Mouse (Mus musculus) adrenal gland, postnatal 4 days (tissue): ENCODE measurements around the gene Gpr3. TPM values are rescaled to one million over a fixed set of nuclear protein-coding genes. Genes with fewer than 3 reads are reported as not detected.

Experiments used
- DNase-seq, 2 experiments: peaks; one replicate each; pipeline ENCODE4 v3.0.0; 2021 to 2022; ENCODE audit warnings: low spot score in 2 of 2, mixed read lengths in 2 of 2
- microRNA-seq: library from miRNA; unstranded; fragments of <30 nt; microRNA quantifications from one replicate; pipeline ENCODE4 v1.2.0, GENCODE M21; 2021
- total RNA-seq, 2 experiments: library from RNA; stranded (reverse); gene quantifications; 2 replicates each; pipeline ENCODE4 v1.2.3; 2021

Gene Gpr3
- total RNA-seq, 2 experiments from 2014 or later: 0.31 TPM; not detected in 1

DNA sequence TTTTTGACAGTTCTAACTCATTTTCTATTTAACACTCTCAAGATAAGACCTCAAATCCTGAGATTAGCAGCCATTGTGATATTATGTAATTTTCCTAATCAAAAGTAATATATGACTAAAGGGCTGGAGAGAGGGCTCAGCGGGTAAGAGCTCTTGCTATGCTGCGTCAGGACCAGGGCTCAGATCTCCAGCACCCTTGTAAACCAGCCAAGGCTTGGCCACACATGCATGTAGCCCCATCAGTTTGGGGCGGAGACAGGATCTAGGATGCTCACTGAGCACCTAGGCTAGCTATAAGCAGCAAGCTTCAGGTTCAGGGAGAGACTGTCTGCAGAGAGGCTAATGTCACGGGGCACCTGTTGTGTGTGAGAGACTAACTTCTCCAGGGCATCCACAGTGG is 39.9 kb downstream of the Gpr3 start:
- DNase-seq: no peak

GRCm38 (mm10) chr4:133170616-133171015 is 41.7 kb downstream of the Gpr3 start:
- DNase-seq: no peak

DNA sequence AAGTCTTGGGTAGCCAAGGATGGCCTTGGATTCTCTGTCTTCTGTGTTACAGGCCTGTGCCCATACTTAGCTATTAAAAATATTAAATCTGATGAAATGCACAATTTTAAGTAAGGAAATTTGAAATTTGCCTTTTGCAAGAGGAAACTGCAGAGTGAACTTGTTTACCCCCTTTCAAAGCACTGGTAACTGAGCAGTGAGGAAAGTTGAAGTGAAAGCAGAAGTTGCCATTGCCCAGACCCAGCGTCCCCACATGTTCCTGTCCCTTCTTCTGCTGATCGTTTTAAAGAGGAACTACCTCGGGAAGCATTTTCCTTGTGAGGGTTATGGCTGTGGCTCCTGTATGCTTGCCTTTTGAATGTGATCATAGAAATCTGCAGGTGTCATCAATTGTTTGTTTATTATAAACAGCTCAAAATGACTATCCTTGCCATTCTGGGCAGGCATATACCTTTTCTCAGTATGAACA is 42.2 kb downstream of the Gpr3 start:
- no peak for DNase-seq

GRCm38 (mm10) chr4:133169237-133170055 is 42.9 kb downstream of the Gpr3 start:
- DNase-seq: no peak

GRCm38 (mm10) chr4:133166773-133167172 is 45.6 kb downstream of the Gpr3 start:
- no peak for DNase-seq

GRCm38 (mm10) chr4:133162196-133162595 is 50.1 kb downstream of the Gpr3 start:
- DNase-seq: no peak

DNA sequence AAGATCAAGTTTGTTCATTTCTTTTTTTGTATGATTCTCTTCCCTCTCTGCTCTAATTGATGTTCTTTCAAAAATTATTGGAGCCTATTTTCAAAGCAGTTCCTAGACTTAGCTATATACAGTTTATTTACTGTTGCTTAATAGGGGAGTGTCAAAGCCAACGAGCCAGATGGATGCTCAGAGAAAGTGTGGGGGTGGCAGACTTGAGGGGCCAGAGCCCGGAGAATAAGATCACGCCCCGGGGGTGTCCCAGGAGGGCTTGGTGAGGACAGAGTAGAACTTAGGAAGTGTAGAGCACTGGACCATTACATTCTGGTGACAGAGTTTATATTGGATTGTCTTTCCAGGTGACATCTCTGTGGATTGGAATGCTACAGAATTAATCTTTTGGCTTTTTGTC is 51.5 kb downstream of the Gpr3 start:
- no peak for DNase-seq

DNA sequence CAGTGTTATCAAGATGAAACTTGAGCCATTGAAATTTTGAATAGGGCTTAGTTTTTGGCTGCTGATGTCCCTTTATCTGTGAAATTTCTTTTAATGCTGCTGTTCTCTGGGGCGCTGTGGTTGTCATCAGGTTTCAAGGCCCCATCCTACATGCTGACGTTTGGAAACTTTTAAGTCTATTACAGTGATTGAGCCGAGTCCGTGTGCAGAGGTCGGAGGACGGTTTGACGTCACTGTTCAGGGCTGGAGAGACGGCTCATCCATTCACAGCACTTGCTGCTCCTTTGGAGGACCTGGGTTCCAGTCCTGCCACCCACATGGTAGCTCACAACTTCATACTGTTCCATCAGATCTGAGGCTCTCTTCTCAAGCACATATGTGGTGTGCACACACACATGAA is 52.1 kb downstream of the Gpr3 start:
- DNase-seq: no peak

GRCm38 (mm10) chr4:133159646-133160045 is 52.7 kb downstream of the Gpr3 start:
- DNase-seq: no peak

Small RNA genes lying within 50 kb of the gene (microRNA-seq; reads per million reads assigned to microRNA genes)
- gene Mir7017: 1.3 reads per million

Other genes starting within 250 kb of the Gpr3 start
- gene Fgr, start 238.4 kb downstream of the Gpr3 start, total RNA-seq: 1 to 10 TPM; 1.2 to 1.5 TPM
- gene Ahdc1, start 201.3 kb downstream of the Gpr3 start, total RNA-seq: 10 to 100 TPM; 92.5 to 98.7 TPM
- gene Wasf2, start 82.0 kb downstream of the Gpr3 start, total RNA-seq: 100 to 1,000 TPM; 155 to 157 TPM
- 1 to 10 TPM; 2.3 to 5.2 TPM for gene Cd164l2, start 405 bp downstream of the Gpr3 start, total RNA-seq
- 10 to 100 TPM; 24.8 to 25.2 TPM for gene Map3k6, start 28.3 kb upstream of the Gpr3 start, total RNA-seq
- gene Sytl1, start 50.6 kb upstream of the Gpr3 start, total RNA-seq: 1 to 10 TPM; 1.5 to 2.4 TPM
- 10 to 100 TPM; 65.5 to 78.0 TPM for gene Tmem222, start 65.3 kb upstream of the Gpr3 start, total RNA-seq
- gene Wdtc1, start 140.9 kb upstream of the Gpr3 start, total RNA-seq: 10 to 100 TPM; 36.3 to 39.9 TPM
- 10 to 100 TPM; 52.9 to 54.4 TPM for gene Slc9a1, start 157.2 kb upstream of the Gpr3 start, total RNA-seq